Mouse (Mus musculus) cerebellum, adult 8-10 months (tissue): Measurements from ENCODE around the gene Fgd5.
"Not testable (repeated sequence)": the region's sequence is repeated elsewhere in the genome, so short reads cannot be mapped to it uniquely, and the experiment has no call there.

Experiments
- DNase-seq: peaks from one replicate; pipeline ENCODE4 v3.0.0; 2022

Gene Fgd5

GRCm38 (mm10) chr6:92071121-92071839, 92.6 kb downstream of the Fgd5 start:
- DNase-seq, result no peak

DNA sequence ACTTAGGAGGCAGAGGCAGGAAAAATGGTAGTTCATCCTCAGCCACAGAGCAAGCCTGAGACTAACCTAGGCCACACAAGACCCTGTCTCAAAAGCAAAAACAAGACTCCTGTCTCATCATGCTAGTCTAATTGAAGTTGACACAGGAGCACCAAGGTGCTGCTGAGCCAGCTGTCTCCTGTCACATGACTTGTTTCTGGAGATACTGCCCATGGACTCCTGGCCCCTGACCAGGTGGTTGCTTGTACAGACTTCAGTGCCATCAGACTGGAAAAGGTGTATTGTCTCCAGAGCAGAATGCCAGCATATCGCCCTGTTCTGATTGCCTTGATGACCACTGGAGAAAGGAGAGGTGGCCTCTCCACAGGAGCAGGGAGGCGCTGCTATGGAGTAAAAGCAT, 102.1 kb downstream of the Fgd5 start:
- no peak for DNase-seq

DNA sequence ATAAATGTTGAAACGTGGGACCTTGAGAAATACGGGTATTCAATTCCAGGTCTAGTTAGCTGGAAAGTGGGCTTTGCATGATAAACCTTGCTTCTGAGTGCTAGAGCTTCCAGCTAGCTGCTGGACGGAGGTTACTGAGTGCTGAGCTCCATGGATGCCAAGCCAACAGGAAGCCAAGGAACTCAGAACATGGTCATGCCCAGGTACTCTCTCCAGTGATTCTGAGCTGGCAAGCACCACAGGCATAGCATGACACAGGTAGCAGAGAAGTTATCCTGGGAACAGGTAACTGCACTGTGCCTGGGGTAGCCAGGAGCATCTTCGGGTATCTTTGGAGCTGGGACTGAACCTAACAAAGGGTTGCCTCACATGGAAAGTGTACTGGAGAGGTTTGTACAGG, 104.1 kb downstream of the Fgd5 start:
- no peak for DNase-seq

DNA sequence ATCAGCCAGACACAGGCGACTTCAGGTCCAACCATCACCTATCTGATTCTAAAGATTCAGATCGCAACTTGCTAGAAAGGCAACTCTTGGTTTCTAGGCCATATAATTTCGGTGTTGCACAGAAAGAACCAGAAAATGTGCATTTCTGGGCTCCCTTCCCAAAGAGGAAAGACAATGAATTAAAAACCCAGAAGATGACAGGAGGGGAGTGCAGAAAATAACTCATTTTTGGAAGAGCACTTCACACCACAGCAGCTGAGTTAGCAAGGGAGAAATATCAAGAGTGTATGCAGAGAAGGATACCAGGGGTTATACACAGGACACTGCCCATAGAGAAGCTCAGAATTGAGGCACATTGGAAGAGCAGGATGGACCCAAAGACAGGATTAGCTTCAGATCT, 106.3 kb downstream of the Fgd5 start:
- DNase-seq, result no peak

DNA sequence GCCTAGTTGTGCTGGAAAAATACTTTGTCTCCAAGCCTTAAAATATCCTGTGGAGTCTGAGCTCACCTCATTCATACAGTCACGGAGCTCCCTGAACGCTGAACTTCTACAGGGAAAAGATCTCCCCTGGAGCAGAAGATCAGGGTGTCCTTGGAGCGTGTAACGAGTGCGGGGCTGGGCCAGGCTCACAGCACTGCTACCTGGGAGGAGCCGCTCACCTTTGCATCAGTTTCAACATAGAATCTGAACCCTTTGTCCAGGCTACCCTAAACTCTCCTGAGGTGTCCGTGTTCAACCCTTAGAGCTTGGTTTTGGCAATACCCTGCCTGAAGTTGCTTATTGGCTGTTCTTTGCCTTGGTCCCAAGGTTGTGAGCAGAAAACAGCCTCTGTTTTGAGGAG, 110.5 kb downstream of the Fgd5 start:
- not testable (repeated sequence) for DNase-seq

GRCm38 (mm10) chr6:92089982-92090381, 111.3 kb downstream of the Fgd5 start:
- no peak for DNase-seq

DNA sequence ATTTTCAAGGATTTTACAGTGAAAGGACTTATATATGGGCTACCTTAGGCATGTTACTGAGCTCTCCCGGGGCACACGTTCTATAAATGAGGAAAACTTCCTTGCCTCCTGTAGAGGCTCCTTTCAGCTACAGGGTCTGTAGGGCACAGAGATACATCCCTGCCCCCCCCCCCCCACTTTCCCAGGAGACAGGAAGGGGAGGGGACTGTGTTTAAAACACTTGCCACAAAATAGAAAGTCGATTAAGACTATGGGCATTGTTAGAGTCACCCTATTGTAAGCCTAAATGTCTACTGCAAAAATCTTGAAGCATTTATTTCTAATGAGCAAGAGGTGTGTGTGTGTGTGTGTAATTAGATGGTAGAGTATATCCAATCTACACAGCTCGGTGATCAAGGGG, 111.8 kb downstream of the Fgd5 start:
- no peak for DNase-seq

GRCm38 (mm10) chr6:92091130-92091591, 112.5 kb downstream of the Fgd5 start, which contains the start of gene Nr2c2:
Gene Nr2c2, plus strand, starts transcription at chr6:92091390.
- DNase-seq, result peak; percentile 88

- peak; percentile 100 for DNase-seq
These were observed 113.2 kb downstream of the Fgd5 start for GRCm38 (mm10) chr6:92091767-92092489.

DNA sequence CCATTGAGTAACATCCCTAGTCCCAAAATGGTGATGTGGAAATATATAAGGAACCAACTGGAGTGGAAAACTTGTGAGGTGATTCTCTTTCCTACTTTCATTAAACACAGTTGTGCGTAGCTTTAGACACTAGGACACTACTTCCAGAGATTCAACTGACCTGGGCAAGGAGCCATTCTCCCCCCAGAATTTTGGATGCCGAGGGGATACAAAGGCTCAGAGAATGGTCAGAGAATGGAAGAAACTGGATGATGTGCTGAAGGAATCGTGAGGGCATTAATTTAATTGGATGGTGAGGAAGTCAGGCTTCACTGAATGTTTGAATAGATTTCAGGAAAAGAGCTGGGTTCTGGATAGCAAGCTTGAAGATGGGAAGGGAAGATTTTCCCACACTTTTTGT, 114.1 kb downstream of the Fgd5 start:
- DNase-seq, result peak; percentile 32

DNA sequence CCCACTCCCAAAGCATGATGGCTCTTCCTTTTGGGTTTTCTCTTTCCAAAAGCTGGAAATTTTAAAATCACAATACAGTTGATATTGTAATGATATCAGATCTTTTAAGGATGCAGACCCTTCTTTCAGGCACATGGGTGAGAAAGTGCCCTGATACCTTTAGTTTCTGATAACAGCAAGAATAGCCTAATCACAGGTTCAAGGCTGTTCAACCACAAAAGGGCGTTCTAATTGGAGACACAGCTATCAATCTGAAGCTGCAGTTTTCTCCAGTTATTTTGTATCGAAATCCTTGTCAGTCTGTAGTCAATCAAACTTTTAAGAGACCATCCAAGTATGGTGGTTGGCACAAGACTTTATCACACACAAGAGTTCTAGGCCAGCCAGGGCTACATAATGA, 115.2 kb downstream of the Fgd5 start:
- no peak for DNase-seq

GRCm38 (mm10) chr6:92100679-92101360, 122.1 kb downstream of the Fgd5 start:
- DNase-seq, result no peak

GRCm38 (mm10) chr6:92124547-92124946, 145.9 kb downstream of the Fgd5 start:
- DNase-seq, result no peak
